ENCODE assay signal across 22 mouse cellular contexts in genomic region chr16:92062832-92063231, GRCm38 (mm10). TPM values are rescaled to one million over a fixed set of nuclear protein-coding genes. Genes with fewer than 3 reads are reported as not detected.
DNase-seq lines count a peak whose midpoint lies in the region; ATAC-seq and TF ChIP-seq lines count a peak whose summit lies in the region.
"Had no signal": no experiment of that assay in that cellular context is flagged by ENCODE, and none has a peak within 500 bp of the region (broad histone marks: within the 10 kb centered on the region; RNA-seq: fewer than 3 reads in every experiment).

No protein-coding gene starts in this region.

- peak; percentile 22 for TF ChIP-seq CTCF in heart, adult 2 months (IDR thresholded peaks at IDR 0.05)
- TF ChIP-seq CTCF in layer of hippocampus, adult 2 months (conservative IDR thresholded peaks at IDR 0.05) = peak; percentile 51
- TF ChIP-seq CTCF in Patski (IDR thresholded peaks at IDR 0.05) = peak; percentile 50

- no peak for TF ChIP-seq POLR2A in heart, adult 2 months (IDR thresholded peaks at IDR 0.05; ENCODE audit: insufficient read depth, low read depth, low read length)

- intact Hi-C loops in heart, adult 2 months (cut with DNase I) = no loop called here
- intact Hi-C loops in heart, postnatal 14 days (cut with DNase I) = no loop called here

- TF ChIP-seq EP300 in heart, adult 2 months (IDR thresholded peaks at IDR 0.05; ENCODE audit: insufficient read depth, low read depth, low read length) = no peak

- peaks cover 7% of the 10 kb centered on the region; the same call in 1 of the 2 replicates for H3K36me3 ChIP-seq in heart, adult 2 months (ENCODE audit: control insufficient read depth, insufficient read depth, low read length)

- no peaks in the 10 kb centered on the region for H3K27me3 ChIP-seq in heart, adult 2 months (ENCODE audit: control insufficient read depth, insufficient read depth, low read length)
- no peaks in the 10 kb centered on the region for H3K27me3 ChIP-seq in Patski
- H3K27me3 ChIP-seq: embryonic facial prominence, embryonic 13.5 days; forebrain, embryonic 13.5 days; heart, embryonic 13.5 days; hindbrain, embryonic 12.5 days had no signal

- CTCF ChIA-PET in Patski (lab: Charles Lee) = interaction anchor here (1.4 to 2.0 kb wide), 2 partner anchors 126 to 223 kb away, joined by 3 to 9 read pairs; no protein-coding TSS in a partner anchor

- no peak for DNase-seq in heart, adult 2 months
- DNase-seq in heart, postnatal 14 days = no peak
- no peak for DNase-seq in layer of hippocampus, adult 2 months (ENCODE audit: low spot score in 2 of 2)
- DNase-seq in layer of hippocampus, postnatal 10 days (ENCODE audit: low spot score in 2 of 2) = no peak
- DNase-seq in 3T3-L1 (ENCODE audit: low read depth, low spot score) (peak; percentile 44), Patski (ENCODE audit: low read depth, low spot score) (no peak)
- no peak for DNase-seq in thymus, postnatal 36 days
- DNase-seq: adrenal gland, postnatal 14 days; cerebellum, adult 11-12 months; cerebellum, adult 9-10 months; cerebellum, postnatal 25 days; gastrocnemius, adult 2 months; gastrocnemius, postnatal 25 days; heart, postnatal 4 days had no signal

- H3K9ac ChIP-seq in heart, adult 2 months (ENCODE audit: low read depth, low read length) = no peak overlapping the region
- H3K9ac ChIP-seq: embryonic facial prominence, embryonic 13.5 days; forebrain, embryonic 13.5 days; heart, embryonic 13.5 days; hindbrain, embryonic 12.5 days had no signal

- peaks cover 2% of the 10 kb centered on the region for H3K4me1 ChIP-seq in heart, adult 2 months (ENCODE audit: control insufficient read depth, insufficient read depth, low read length)

- in situ Hi-C loops in Patski (cut with MboI; ENCODE audit: low pct_unique_long_range_greater_than_20kb) = loop anchor here (5.0 kb wide), 1 partner anchor 101 kb away; no protein-coding TSS in a partner anchor

- H3K4me3 ChIP-seq in heart, adult 2 months = no peak overlapping the region
- H3K4me3 ChIP-seq in layer of hippocampus, adult 2 months = no peak overlapping the region
- H3K4me3 ChIP-seq: embryonic facial prominence, embryonic 13.5 days; forebrain, embryonic 13.5 days; gastrocnemius, adult 2 months; heart, embryonic 13.5 days; hindbrain, embryonic 12.5 days had no signal

- ATAC-seq in Patski = no peak
- ATAC-seq: forebrain, embryonic 13.5 days; hindbrain, embryonic 16.5 days had no signal

- no peaks in the 10 kb centered on the region; the same call in 1 of the 2 replicates for H3K79me2 ChIP-seq in heart, adult 2 months (replicated peaks; ENCODE audit: control insufficient read depth, insufficient read depth, low read length)

- H3K27ac ChIP-seq in heart, adult 2 months = no peak overlapping the region
- no peak overlapping the region for H3K27ac ChIP-seq in layer of hippocampus, adult 2 months
- H3K27ac ChIP-seq: embryonic facial prominence, embryonic 13.5 days; forebrain, embryonic 13.5 days; gastrocnemius, adult 2 months; heart, embryonic 13.5 days; hindbrain, embryonic 12.5 days had no signal

- POLR2A ChIA-PET in Patski (lab: Charles Lee) = no interaction called here

- WGBS in heart, adult 2 months = 100% methylated on average over 1 of the region's 1 CpGs

RNA-seq across cellular contexts. Expression of gene Slc5a3, which starts 4.7 kb away (rescaled TPM):
- 1 to 10 TPM; 3.2 to 8.1 TPM for total RNA-seq in heart, adult 2 months (2021)
- polyA plus RNA-seq in heart, adult 2 months (2012; rRNA removed) = 1.6 and 2.5 TPM in 2 replicates
- total RNA-seq in heart, postnatal 14 days (2021) = 1 to 10 TPM; 5.4 to 6.2 TPM
- total RNA-seq in layer of hippocampus, adult 2 months (2021) = 10 to 100 TPM; 31.1 to 33.7 TPM
- total RNA-seq in layer of hippocampus, postnatal 10 days (2021) = 10 to 100 TPM; 15.3 to 17.8 TPM
- 50.3 TPM for polyA plus RNA-seq in Patski (2021)

RNA-seq across cellular contexts. Expression of gene Gm49711, which starts 4.7 kb away (rescaled TPM):
- total RNA-seq in heart, adult 2 months (2021) = not detected
- polyA plus RNA-seq in heart, adult 2 months (2012; rRNA removed) = not detected in 2 replicates
- not detected for total RNA-seq in heart, postnatal 14 days (2021)
- not detected for total RNA-seq in layer of hippocampus, adult 2 months (2021)
- under 1 TPM in 1 of 2 experiments, not detected in 1; 0.31 TPM for total RNA-seq in layer of hippocampus, postnatal 10 days (2021)
- 0.06 TPM for polyA plus RNA-seq in Patski (2021)
- total RNA-seq: adrenal gland, adult 18-20 months; adrenal gland, postnatal 14 days; ES-E14; gastrocnemius, adult 2 months; gastrocnemius, postnatal 25 days; granulocyte monocyte progenitor cell, adult 5-6 weeks; heart, postnatal 4 days had no signal

RNA-seq across cellular contexts. Expression of gene Mrps6, which starts 4.8 kb away (rescaled TPM):
- 10 to 100 TPM; 53.0 to 58.4 TPM for total RNA-seq in heart, adult 2 months (2021)
- polyA plus RNA-seq in heart, adult 2 months (2012; rRNA removed) = 40.5 and 43.0 TPM in 2 replicates
- 10 to 100 TPM; 48.8 to 55.5 TPM for total RNA-seq in heart, postnatal 14 days (2021)
- total RNA-seq in layer of hippocampus, adult 2 months (2021) = 10 to 100 TPM; 46.8 to 49.1 TPM
- 10 to 100 TPM; 57.9 to 66.2 TPM for total RNA-seq in layer of hippocampus, postnatal 10 days (2021)
- 293 TPM for polyA plus RNA-seq in Patski (2021)
